Mouse (Mus musculus) intestine, postnatal 0 days (tissue): ENCODE measurements around the gene Aldh2. TPM values are rescaled to one million over a fixed set of nuclear protein-coding genes. Genes with fewer than 3 reads are reported as not detected.
"Not testable (repeated sequence)": the region's sequence is repeated elsewhere in the genome, so short reads cannot be mapped to it uniquely, and the experiment has no call there.

Experiments used
- ATAC-seq: fragments of 200-750 bp; cut with Nextera tagmentation; 2 replicates; pipeline ENCODE4 v1.8.0; 2017; ENCODE audit warnings: mild to moderate bottlenecking, moderate TSS enrichment, moderate library complexity
- H3K27ac ChIP-seq: fragments of 300-500 bp; sonication (generic); 2 replicates; pipeline ENCODE4 v1.5.1; 2014; ENCODE audit warnings: mild to moderate bottlenecking, low read depth, low read length, moderate library complexity
- H3K27me3 ChIP-seq: fragments of 300-500 bp; sonication (generic); replicated peaks from 2 replicates; pipeline ENCODE4 v1.6.1; 2014; ENCODE audit warnings: low read length, mixed read lengths; ENCODE audit not compliant: control insufficient read depth, insufficient read depth
- H3K36me3 ChIP-seq: fragments of 300-500 bp; sonication (generic); 2 replicates; pipeline ENCODE4 v1.6.1; 2014; ENCODE audit warnings: mild to moderate bottlenecking, moderate library complexity; ENCODE audit not compliant: control insufficient read depth, insufficient read depth
- H3K4me1 ChIP-seq: fragments of 300-500 bp; sonication (generic); replicated peaks from 2 replicates; pipeline ENCODE4 v1.6.1; 2014; ENCODE audit warnings: antibody characterized with exemption, low read length, mixed read lengths; ENCODE audit not compliant: control insufficient read depth, insufficient read depth
- H3K4me2 ChIP-seq: fragments of 300-500 bp; sonication (generic); replicated peaks from 2 replicates; pipeline ENCODE4 v1.6.1; 2014; ENCODE audit warnings: low read depth, mild to moderate bottlenecking, moderate library complexity
- H3K4me3 ChIP-seq: fragments of 300-500 bp; sonication (generic); 2 replicates; pipeline ENCODE4 v1.5.1; 2014; ENCODE audit warnings: low read depth, low read length
- H3K9ac ChIP-seq: fragments of 300-500 bp; sonication (generic); 2 replicates; pipeline ENCODE4 v1.6.1; 2014; ENCODE audit warnings: mild to moderate bottlenecking, low read depth, low read length
- H3K9me3 ChIP-seq: fragments of 300-500 bp; sonication (generic); 2 replicates; pipeline ENCODE4 v1.6.1; 2016; ENCODE audit warnings: mixed run types; ENCODE audit not compliant: control insufficient read depth
- CTCF ChIP-seq: sonication (generic); IDR thresholded peaks from 2 replicates; pipeline ENCODE4 v1.5.1; 2016; ENCODE audit warnings: low read depth, mild to moderate bottlenecking, control low read depth, antibody characterized with exemption, moderate library complexity
- WGBS: fragments of 180-500 bp; shearing (Covaris S2); extraction: QIAGEN DNeasy Blood & Tissue Kit; methylation state at CpG from one replicate; pipeline ENCODE4 v1.1.7; 2014; 5-methylcytosine and 5-hydroxymethylcytosine counted together
- polyA plus RNA-seq: library from polyadenylated mRNA; unstranded; fragments of >200 nt; fragmentation: Nextera tagmentation; extraction: Ambion mirVana; gene quantifications from 2 replicates; pipeline ENCODE4 v1.2.1, GENCODE M21; 2015

Aldh2 gene
- 179 and 181 TPM in 2 replicates for polyA plus RNA-seq

DNA sequence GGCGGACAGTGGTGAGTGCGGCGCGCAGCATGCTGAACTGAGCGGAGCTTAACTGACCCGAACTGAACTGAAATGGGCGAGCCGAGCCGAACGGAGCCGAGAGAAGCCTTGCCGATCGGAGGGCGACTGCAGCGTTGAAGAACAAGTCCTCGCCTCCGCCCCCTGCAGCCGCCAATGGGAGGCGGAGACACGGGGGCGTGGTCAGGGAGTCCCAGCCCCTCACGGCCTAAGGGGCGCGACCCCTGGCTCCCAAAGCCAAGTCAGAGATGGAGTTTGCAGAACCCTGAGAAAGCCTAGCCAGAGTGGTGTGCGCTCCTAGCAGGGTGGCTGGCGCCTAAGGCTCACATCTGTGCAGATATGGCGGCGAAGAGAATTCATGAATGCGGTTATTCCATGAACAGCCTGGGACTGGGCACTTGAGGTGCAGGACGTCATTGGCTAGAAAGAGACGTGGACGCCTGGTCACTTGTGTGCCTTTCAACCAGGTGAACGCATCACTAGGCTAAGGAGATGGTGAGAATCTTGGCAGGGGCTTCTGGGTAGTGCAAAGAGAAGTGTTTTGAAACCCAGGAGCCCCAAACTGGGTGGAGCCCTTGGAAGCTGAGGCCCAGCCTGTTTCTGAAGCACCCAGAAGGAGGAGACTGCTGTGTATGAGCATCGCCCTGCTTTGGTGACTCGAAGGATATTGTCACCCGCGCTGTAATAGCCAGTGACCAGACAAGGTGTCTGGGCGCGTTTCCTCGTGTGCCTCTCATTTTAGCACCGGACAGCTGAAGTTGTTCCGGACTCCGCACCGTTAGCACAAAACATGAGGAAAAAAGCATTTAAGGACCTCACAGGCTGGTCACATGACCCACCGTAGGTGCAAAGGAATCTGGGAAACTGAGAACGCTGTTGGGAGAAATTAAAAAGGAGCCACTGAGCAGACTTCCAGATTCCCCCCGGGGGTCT, at the start of gene Aldh2:
TSS of gene Aldh2 (minus strand) at position 374 of the 951 bp plus-strand sequence.
- no peaks in the 10 kb centered on the region for H3K27me3 ChIP-seq
- peak within 1 kb of the TSS; percentile 90 for H3K4me2 ChIP-seq
- peak within 1 kb of the TSS; percentile 62 for H3K4me3 ChIP-seq
- WGBS, result 3% methylated on average over 47 of the region's 47 CpGs
- peak within 1 kb of the TSS; percentile 88 for H3K27ac ChIP-seq
- peak; percentile 78 for ATAC-seq
- H3K9me3 ChIP-seq, result no peaks in the 10 kb centered on the region
- H3K4me1 ChIP-seq, result peaks cover 3% of the 10 kb centered on the region; the same call in 1 of the 2 replicates
- no peaks in the 10 kb centered on the region for H3K36me3 ChIP-seq
- H3K9ac ChIP-seq, result peak within 1 kb of the TSS; percentile 59
- peak; percentile 51 for TF ChIP-seq CTCF

DNA sequence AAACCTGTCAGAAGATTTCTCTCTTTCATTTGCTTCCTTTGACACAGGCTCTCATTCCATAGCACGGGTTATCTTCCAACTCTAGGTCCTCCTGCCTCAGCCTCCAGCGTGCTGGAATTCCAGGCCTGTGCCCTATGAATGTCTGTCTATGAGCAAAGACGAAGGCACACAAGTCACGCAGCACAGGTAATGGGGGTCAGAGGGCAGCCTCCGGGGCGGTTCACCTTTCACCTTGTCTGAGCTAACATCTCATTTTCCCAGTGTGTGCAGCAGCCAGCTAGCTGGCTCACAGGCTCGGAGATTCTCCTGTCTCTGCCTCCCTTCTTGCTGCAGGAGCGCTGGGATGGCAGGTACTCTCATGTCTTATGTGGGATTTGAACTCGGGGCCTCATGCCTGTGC, 46.0 kb upstream of the Aldh2 start:
- H3K9ac ChIP-seq, result no peak overlapping the region
- no peak overlapping the region for H3K27ac ChIP-seq
- ATAC-seq, result no peak
- WGBS, result 89% methylated on average over 9 of the region's 9 CpGs
- no peaks in the 10 kb centered on the region for H3K4me1 ChIP-seq
- no peak overlapping the region for H3K4me2 ChIP-seq
- no peak overlapping the region for H3K4me3 ChIP-seq
- TF ChIP-seq CTCF, result no peak
- H3K36me3 ChIP-seq, result peaks cover 6% of the 10 kb centered on the region; the same call in 1 of the 2 replicates
- no peaks in the 10 kb centered on the region for H3K27me3 ChIP-seq
- no peaks in the 10 kb centered on the region for H3K9me3 ChIP-seq

DNA sequence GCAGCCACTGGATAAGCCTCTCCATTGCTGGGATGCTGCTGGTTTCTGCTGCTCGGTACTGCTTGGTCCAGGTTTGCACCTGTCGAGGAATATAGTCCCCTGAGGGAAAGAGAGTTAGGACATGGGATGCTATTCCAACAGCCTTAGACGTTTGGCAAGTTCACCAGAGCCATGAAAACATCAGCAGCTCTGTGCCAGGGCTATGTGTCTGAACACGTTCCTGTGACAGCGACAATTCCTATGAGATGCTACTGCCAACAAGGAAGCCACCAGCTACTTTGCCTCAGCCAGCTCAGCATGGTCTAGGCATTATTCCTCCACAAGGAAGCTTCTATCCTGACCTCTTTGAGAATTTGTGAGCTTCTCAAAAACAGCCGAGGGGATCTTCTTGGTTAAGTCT, 43.7 kb upstream of the Aldh2 start:
- Histone ChIP-seq H3K9me3 (no peaks in the 10 kb centered on the region), H3K4me2 (no peak overlapping the region), H3K27ac (no peak overlapping the region), H3K4me3 (no peak overlapping the region), H3K9ac (no peak overlapping the region), H3K36me3 (no peaks in the 10 kb centered on the region), H3K27me3 (no peaks in the 10 kb centered on the region), H3K4me1 (no peaks in the 10 kb centered on the region)
- ATAC-seq, result no peak
- WGBS, result 84% methylated on average over 6 of the region's 6 CpGs
- TF ChIP-seq CTCF, result no peak

DNA sequence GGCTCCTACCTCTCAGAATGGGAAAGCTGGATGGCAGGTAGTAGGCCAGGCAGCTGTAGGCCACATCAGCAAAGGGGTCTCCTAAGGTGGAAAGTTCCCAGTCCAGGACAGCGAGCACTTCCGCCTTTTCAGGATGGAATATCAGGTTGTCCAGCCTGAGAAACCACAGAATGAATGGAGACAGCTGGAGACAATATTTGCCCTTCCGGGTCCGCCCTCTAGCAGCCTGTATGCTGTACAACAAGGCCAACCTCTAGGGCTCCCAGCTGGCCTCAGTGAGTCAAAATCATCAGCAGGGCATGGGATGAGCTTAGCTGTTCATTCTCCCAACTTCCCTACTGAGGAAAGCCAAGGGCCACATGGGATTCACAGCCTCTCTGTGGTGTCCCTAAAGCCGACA, 41.0 kb upstream of the Aldh2 start:
- Histone ChIP-seq H3K27me3 (no peaks in the 10 kb centered on the region), H3K9me3 (no peaks in the 10 kb centered on the region), H3K27ac (no peak overlapping the region), H3K4me1 (no peaks in the 10 kb centered on the region), H3K4me3 (no peak overlapping the region), H3K9ac (no peak overlapping the region), H3K4me2 (no peak overlapping the region), H3K36me3 (no peaks in the 10 kb centered on the region)
- WGBS, result 86% methylated on average over 5 of the region's 5 CpGs
- no peak for ATAC-seq
- no peak for TF ChIP-seq CTCF

DNA sequence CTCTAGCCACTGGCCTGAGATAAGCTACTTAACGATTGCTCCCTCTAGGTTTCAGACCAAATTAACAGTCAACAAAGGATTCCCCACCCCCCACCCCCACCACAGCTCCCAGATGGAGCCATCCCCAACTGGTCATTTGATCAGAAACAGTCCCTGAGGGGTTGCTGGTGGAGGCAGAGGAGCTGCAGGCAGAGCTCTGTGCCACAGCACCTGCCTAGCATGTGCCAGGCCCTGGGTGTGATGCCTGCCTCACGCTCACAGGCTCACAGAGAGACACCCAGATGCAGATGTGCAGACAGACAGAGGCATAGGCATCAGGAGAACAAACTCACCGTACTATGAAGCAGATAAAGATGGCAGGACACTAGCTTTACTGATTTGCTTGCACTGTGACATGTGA, 39.2 kb upstream of the Aldh2 start:
- H3K36me3 ChIP-seq, result 0 out of 2 replicates have a peak, but pooled peaks cover 4% of the 10 kb centered on the region
- H3K27ac ChIP-seq, result no peak overlapping the region
- H3K9me3 ChIP-seq, result no peaks in the 10 kb centered on the region
- no peak overlapping the region for H3K9ac ChIP-seq
- H3K4me2 ChIP-seq, result no peak overlapping the region
- no peak overlapping the region for H3K4me3 ChIP-seq
- 53% methylated on average over 3 of the region's 3 CpGs for WGBS
- H3K4me1 ChIP-seq, result no peaks in the 10 kb centered on the region
- no peak for TF ChIP-seq CTCF
- H3K27me3 ChIP-seq, result no peaks in the 10 kb centered on the region
- ATAC-seq, result no peak

DNA sequence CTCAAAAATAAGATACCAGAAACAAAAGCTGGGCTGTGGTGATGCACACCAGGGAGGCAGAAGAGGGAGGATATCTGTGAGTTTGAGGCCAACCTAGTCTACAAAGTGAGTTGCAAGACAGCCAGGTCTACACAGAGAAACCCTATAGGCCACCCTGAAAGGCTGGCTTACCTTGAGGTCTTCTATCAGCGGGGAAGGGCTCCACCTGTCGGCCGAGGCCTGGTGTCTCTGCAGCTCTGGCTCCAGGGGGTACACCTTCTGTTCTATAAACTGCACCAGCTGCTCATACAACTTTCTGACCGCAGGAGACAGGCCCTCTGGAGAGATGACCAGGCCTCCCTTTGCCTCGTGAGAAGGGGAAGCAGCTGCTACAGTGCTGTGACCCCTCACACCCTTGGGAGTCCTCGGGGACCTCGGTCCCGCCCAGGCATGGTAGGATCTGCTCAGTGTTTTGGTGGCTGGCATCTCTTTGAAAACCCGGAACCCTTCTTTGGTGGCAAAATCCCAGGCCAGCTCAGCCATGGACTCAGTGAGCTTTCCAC, 37.6 kb upstream of the Aldh2 start:
- not testable (repeated sequence) for ATAC-seq, H3K4me3 ChIP-seq, H3K9me3 ChIP-seq, H3K4me2 ChIP-seq, H3K9ac ChIP-seq, H3K36me3 ChIP-seq, H3K4me1 ChIP-seq, H3K27me3 ChIP-seq, H3K27ac ChIP-seq
- WGBS, result 64% methylated on average over 9 of the region's 9 CpGs
- peak; percentile 27 for TF ChIP-seq CTCF
